Mouse (Mus musculus) frontal cortex, postnatal 36 days (tissue): ENCODE measurements around the gene Scarb1.

ENCODE experiments used
- DNase-seq, 2 experiments: peaks; one replicate each; pipeline ENCODE4 v3.0.0; 2022; ENCODE audit warnings: low spot score in 2 of 2

Gene Scarb1

GRCm38 (mm10) chr5:125240124-125240781 is 100.6 kb downstream of the Scarb1 start:
- DNase-seq: no peak

GRCm38 (mm10) chr5:125235874-125236273 is 105.0 kb downstream of the Scarb1 start:
- DNase-seq: no peak

GRCm38 (mm10) chr5:125235398-125235797 is 105.5 kb downstream of the Scarb1 start:
- no peak for DNase-seq

GRCm38 (mm10) chr5:125234399-125234798 is 106.5 kb downstream of the Scarb1 start:
- DNase-seq: no peak

GRCm38 (mm10) chr5:125233478-125233877 is 107.4 kb downstream of the Scarb1 start:
- DNase-seq: no peak

DNA sequence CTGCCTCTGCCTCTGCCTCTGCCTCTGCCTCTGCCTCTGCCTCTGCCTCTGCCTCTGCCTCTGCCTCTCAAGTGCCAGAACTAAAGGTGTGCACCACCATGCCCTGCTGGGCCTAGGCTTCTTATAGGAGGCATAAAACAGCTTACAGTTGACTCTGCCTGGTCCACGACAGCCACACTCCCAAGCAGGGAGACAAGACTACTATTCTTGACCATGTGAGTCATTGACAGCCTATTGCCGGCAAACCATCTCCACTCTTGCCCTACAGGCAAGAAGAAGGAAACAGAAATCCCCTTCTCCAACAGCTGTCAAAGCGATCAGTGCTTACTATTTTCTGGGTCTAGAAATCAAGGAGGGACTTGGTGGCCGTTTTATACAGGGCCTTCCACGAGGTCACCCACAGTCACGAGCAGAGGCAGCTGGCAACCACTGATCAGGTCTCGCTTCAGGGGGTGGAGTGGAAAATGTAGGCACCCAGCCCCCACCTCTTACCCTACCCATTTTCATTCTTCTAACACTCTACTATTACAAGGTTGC is 108.4 kb downstream of the Scarb1 start:
- DNase-seq: no peak

DNA sequence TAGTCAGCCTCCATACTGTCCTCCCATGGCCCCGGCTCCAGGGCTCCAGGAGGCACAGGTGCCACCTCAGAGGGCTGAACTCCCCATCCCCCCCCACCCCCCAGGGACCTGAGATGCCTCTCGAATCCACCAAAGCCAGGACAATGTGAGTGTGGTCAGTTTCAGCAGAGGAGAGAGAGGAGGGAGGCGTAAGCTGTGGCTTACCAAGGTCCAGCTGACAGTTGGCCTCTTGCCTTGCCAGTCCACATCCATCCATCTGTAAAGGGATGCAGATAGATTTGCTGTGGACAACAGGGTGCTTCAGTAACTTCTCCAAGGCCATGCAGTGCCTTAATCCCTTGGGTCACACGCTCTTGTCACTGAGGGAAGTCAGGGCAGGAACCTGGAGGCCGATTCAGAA is 110.4 kb downstream of the Scarb1 start:
- DNase-seq: no peak

DNA sequence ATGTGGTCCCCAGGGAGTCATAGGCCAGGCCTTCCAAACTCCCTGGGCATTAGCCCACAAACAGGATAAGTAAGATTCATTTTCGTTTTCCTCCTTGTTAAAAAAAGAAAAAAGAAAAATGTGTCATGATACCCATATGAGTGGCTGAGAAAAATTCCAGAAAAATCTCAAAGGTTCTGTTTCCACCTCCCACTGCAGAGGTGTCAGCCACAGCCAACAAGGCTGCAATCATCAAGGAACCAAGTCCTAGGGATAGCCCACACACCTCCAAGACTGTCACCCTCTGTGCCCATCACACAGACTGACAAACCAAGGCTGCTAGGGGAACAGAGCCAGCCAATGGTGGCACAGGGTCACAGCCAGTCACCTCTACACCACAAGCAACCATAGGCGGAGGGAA is 111.8 kb downstream of the Scarb1 start:
- no peak for DNase-seq

GRCm38 (mm10) chr5:125227699-125228098 is 113.2 kb downstream of the Scarb1 start:
- DNase-seq: no peak
